ENCODE assay signal across 37 mouse cellular contexts in genomic region chr12:103971080-103971479, GRCm38 (mm10). TPM values are rescaled to one million over a fixed set of nuclear protein-coding genes. Genes with fewer than 3 reads are reported as not detected.
DNase-seq lines count a peak whose midpoint lies in the region; ATAC-seq lines count a peak whose summit lies in the region.
"Had no signal": no experiment of that assay in that cellular context is flagged by ENCODE, and none has a peak within 500 bp of the region (broad histone marks: within the 10 kb centered on the region; RNA-seq: fewer than 3 reads in every experiment).

No protein-coding gene starts in this region.

- no peaks in the 10 kb centered on the region for H3K27me3 ChIP-seq in hindbrain, embryonic 11.5 days (ENCODE audit: control insufficient read depth, insufficient read depth, low read length)
- H3K27me3 ChIP-seq in midbrain, embryonic 10.5 days (ENCODE audit: low read depth, poor library complexity, severe bottlenecking) = no peaks in the 10 kb centered on the region
- H3K27me3 ChIP-seq: embryonic facial prominence, embryonic 13.5 days; forebrain, embryonic 12.5 days; forebrain, embryonic 15.5 days; hindbrain, embryonic 13.5 days had no signal

- no peak overlapping the region for H3K4me3 ChIP-seq in hindbrain, embryonic 11.5 days (ENCODE audit: low read depth, low read length)
- H3K4me3 ChIP-seq in midbrain, embryonic 10.5 days = no peak overlapping the region
- H3K4me3 ChIP-seq: embryonic facial prominence, embryonic 10.5 days; embryonic facial prominence, embryonic 13.5 days; erythroblast, embryonic 14.5 days; forebrain, embryonic 12.5 days; forebrain, embryonic 15.5 days; hindbrain, embryonic 13.5 days had no signal

- H3K9me3 ChIP-seq in hindbrain, embryonic 11.5 days (ENCODE audit: control insufficient read depth, low read length) = no peaks in the 10 kb centered on the region
- peaks cover 21% of the 10 kb centered on the region; the same call in 1 of the 2 replicates for H3K9me3 ChIP-seq in midbrain, embryonic 10.5 days (replicated peaks)
- H3K9me3 ChIP-seq: embryonic facial prominence, embryonic 13.5 days; forebrain, embryonic 15.5 days had no signal

- H3K27ac ChIP-seq in hindbrain, embryonic 11.5 days (ENCODE audit: low read depth, low read length) = no peak overlapping the region
- no peak overlapping the region for H3K27ac ChIP-seq in midbrain, embryonic 10.5 days (replicated peaks)
- H3K27ac ChIP-seq: embryonic facial prominence, embryonic 10.5 days; embryonic facial prominence, embryonic 13.5 days; forebrain, embryonic 12.5 days; forebrain, embryonic 15.5 days; hindbrain, embryonic 13.5 days; hindbrain, postnatal 0 days had no signal

- H3K9ac ChIP-seq in hindbrain, embryonic 11.5 days (ENCODE audit: low read depth, low read length) = no peak overlapping the region
- H3K9ac ChIP-seq: embryonic facial prominence, embryonic 13.5 days; forebrain, embryonic 12.5 days; forebrain, embryonic 15.5 days; hindbrain, embryonic 13.5 days had no signal

- DNase-seq in frontal cortex, postnatal 25 days (ENCODE audit: low spot score in 2 of 2) = no peak
- DNase-seq in left cerebral cortex, postnatal 36 days (ENCODE audit: low spot score in 2 of 2) = peak; percentile 34 to 35
- no peak for DNase-seq in left cerebral cortex, adult 11 months (ENCODE audit: low spot score)
- peak; percentile 0 for DNase-seq in NIH3T3 (ENCODE audit: low read depth)
- DNase-seq in telencephalon, adult 2 months (ENCODE audit: low read depth, low spot score) = peak; percentile 51
- no peak for DNase-seq in hindbrain, embryonic 11.5 days (ENCODE audit: low spot score)
- DNase-seq in midbrain, embryonic 10.5 days (ENCODE audit: low spot score) = no peak
- DNase-seq: adrenal gland, adult 8-10 months; adrenal gland, postnatal 25 days; B cell, adult 2 months; cerebellum, adult 2 months; cerebellum, adult 9-11 months; cerebellum, postnatal 25 days; embryo, embryonic 11 days; gastrocnemius, postnatal 14 days; heart, adult 11 months had no signal

- H3K36me3 ChIP-seq in hindbrain, embryonic 11.5 days (ENCODE audit: control insufficient read depth, insufficient read depth, low read length) = no peaks in the 10 kb centered on the region
- H3K36me3 ChIP-seq in midbrain, embryonic 10.5 days = no peaks in the 10 kb centered on the region
- H3K36me3 ChIP-seq: embryonic facial prominence, embryonic 10.5 days; embryonic facial prominence, embryonic 13.5 days; forebrain, embryonic 12.5 days; forebrain, embryonic 15.5 days; hindbrain, embryonic 13.5 days had no signal

- no peak overlapping the region for H3K4me2 ChIP-seq in hindbrain, embryonic 11.5 days (replicated peaks; ENCODE audit: low read depth, low read length)
- H3K4me2 ChIP-seq: embryonic facial prominence, embryonic 13.5 days; forebrain, embryonic 12.5 days; forebrain, embryonic 15.5 days; heart, embryonic 11.5 days; hindbrain, embryonic 13.5 days had no signal

- intact Hi-C loops in left cerebral cortex, postnatal 36 days (cut with DNase I) = no loop called here

- ATAC-seq in frontal cortex, adult (ENCODE audit: low TSS enrichment) = peak; percentile 98
- ATAC-seq in hindbrain, embryonic 11.5 days (ENCODE audit: low FRiP score) = no peak
- ATAC-seq: activated CD4-positive, CD25-positive, alpha-beta regulatory T cell, adult 4 months; forebrain, embryonic 15.5 days; hindbrain, postnatal 0 days; inflammation-experienced regulatory T-cells, adult 6 months; intestine, embryonic 16.5 days had no signal

- WGBS in hindbrain, embryonic 11.5 days = 88% methylated on average over 4 of the region's 4 CpGs
- 94% methylated on average over 4 of the region's 4 CpGs for WGBS in midbrain, embryonic 10.5 days

- no peaks in the 10 kb centered on the region for H3K4me1 ChIP-seq in hindbrain, embryonic 11.5 days (replicated peaks; ENCODE audit: control insufficient read depth, insufficient read depth, low read length)
- no peaks in the 10 kb centered on the region for H3K4me1 ChIP-seq in midbrain, embryonic 10.5 days
- H3K4me1 ChIP-seq: embryonic facial prominence, embryonic 10.5 days; embryonic facial prominence, embryonic 13.5 days; forebrain, embryonic 12.5 days; forebrain, embryonic 15.5 days; hindbrain, embryonic 13.5 days had no signal

RNA-seq across cellular contexts. Expression of gene Serpina1e, which starts 12.3 kb away (rescaled TPM):
- total RNA-seq in left cerebral cortex, postnatal 36 days (2021) = not detected
- polyA plus RNA-seq in hindbrain, embryonic 11.5 days (2014; fragmentation: Nextera tagmentation; extraction: Ambion mirVana) = not detected in 2 replicates
- polyA plus RNA-seq in midbrain, embryonic 10.5 days (2016; fragmentation: Nextera tagmentation; extraction: Ambion mirVana) = not detected in 2 replicates
- total RNA-seq: CH12.LX; common myeloid progenitor, adult 5-6 weeks; gastrocnemius, postnatal 14 days; hematopoietic stem cell, adult 5-6 weeks; hindbrain, postnatal 0 days; MEL had no signal
- polyA plus RNA-seq: activated CD4-positive, CD25-positive, alpha-beta regulatory T cell, adult 4 months; cerebellum, adult 2 months; embryonic facial prominence, embryonic 10.5 days; embryonic facial prominence, embryonic 13.5 days; erythroblast, embryonic 14.5 days; forebrain, embryonic 12.5 days; forebrain, embryonic 15.5 days; heart, embryonic 14.5 days; hindbrain, embryonic 13.5 days; hindbrain, postnatal 0 days; inflammation-experienced regulatory T-cells, adult 6 months had no signal

RNA-seq across cellular contexts. Expression of gene Serpina11, which starts 18.7 kb away (rescaled TPM):
- total RNA-seq in left cerebral cortex, postnatal 36 days (2021) = not detected
- not detected in 2 replicates for polyA plus RNA-seq in hindbrain, embryonic 11.5 days (2014; fragmentation: Nextera tagmentation; extraction: Ambion mirVana)
- not detected in 2 replicates for polyA plus RNA-seq in midbrain, embryonic 10.5 days (2016; fragmentation: Nextera tagmentation; extraction: Ambion mirVana)
- total RNA-seq: adrenal gland, adult 8-10 months; adrenal gland, postnatal 25 days; common myeloid progenitor, adult 5-6 weeks; gastrocnemius, adult 18-20 months; gastrocnemius, postnatal 14 days; heart, postnatal 25 days; hematopoietic stem cell, adult 5-6 weeks; hindbrain, postnatal 0 days had no signal
- polyA plus RNA-seq: activated CD4-positive, CD25-positive, alpha-beta regulatory T cell, adult 4 months; embryonic facial prominence, embryonic 10.5 days; embryonic facial prominence, embryonic 13.5 days; erythroblast, embryonic 14.5 days; forebrain, embryonic 12.5 days; forebrain, embryonic 15.5 days; heart, embryonic 14.5 days; heart, postnatal 0 days; hindbrain, embryonic 13.5 days; inflammation-experienced regulatory T-cells, adult 6 months had no signal

RNA-seq across cellular contexts. Expression of gene Serpina9, which starts 42.5 kb away (rescaled TPM):
- 1 to 10 TPM; 2.4 to 3.2 TPM for total RNA-seq in left cerebral cortex, postnatal 36 days (2021)
- polyA plus RNA-seq in hindbrain, embryonic 11.5 days (2014; fragmentation: Nextera tagmentation; extraction: Ambion mirVana) = not detected in 2 replicates
- not detected in 2 replicates for polyA plus RNA-seq in midbrain, embryonic 10.5 days (2016; fragmentation: Nextera tagmentation; extraction: Ambion mirVana)
- total RNA-seq: adrenal gland, adult 8-10 months; adrenal gland, postnatal 25 days; common myeloid progenitor, adult 5-6 weeks; gastrocnemius, adult 18-20 months; gastrocnemius, postnatal 14 days; gastrocnemius, postnatal 4 days; hematopoietic stem cell, adult 5-6 weeks; hindbrain, postnatal 0 days; MEL had no signal
- polyA plus RNA-seq: embryonic facial prominence, embryonic 10.5 days; erythroblast, embryonic 14.5 days; forebrain, embryonic 12.5 days; forebrain, embryonic 15.5 days; hindbrain, embryonic 13.5 days had no signal

Comparison
In these comparisons a context has a peak if more than half of its experiments do, and no peak if none do; other contexts are left out.
1. DNase-seq: peak in left cerebral cortex, postnatal 36 days (2 of 2), NIH3T3 (single experiment) and telencephalon, adult 2 months (single experiment); none in frontal cortex, postnatal 25 days (0 of 2), left cerebral cortex, adult 11 months (single experiment), hindbrain, embryonic 11.5 days (single experiment) and midbrain, embryonic 10.5 days (single experiment).